Mouse (Mus musculus): ENCODE measurements around the gene Lzic. TPM values are rescaled to one million over a fixed set of nuclear protein-coding genes. Genes with fewer than 3 reads are reported as not detected.
"Not testable (repeated sequence)": the region's sequence is repeated elsewhere in the genome, so short reads cannot be mapped to it uniquely, and the experiment has no call there.

Gene Lzic
- polyA plus RNA-seq, 1 experiment: 16.8 TPM

DNA sequence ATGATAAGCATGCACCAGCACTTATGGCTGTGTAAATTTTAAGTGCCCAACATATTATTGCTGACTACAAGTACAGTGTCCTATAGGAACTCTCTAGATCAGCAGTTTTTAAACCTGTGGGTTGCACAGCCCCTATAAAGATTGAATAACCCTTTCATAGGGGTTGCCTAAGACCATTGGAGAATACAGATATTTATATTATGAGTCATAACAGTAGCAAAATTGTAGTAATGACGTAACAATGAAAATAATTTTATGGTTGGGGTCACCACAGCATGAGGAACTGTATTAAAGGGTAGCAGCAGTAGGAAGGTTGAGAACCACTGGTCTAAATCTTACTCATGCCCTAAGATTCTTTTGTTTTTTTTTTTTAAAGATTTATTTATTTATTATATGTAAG lies 25.6 kb upstream of the Lzic start:
- WGBS: 60% methylated on average over 1 of the region's 1 CpGs
- Histone ChIP-seq H3K27ac (ENCODE audit: insufficient read depth, low read depth, low read length) (no peak overlapping the region), H3K4me3 (ENCODE audit: low read depth, low read length) (no peak overlapping the region), H3K27me3 (ENCODE audit: control insufficient read depth, insufficient read depth, low read length) (no peaks in the 10 kb centered on the region), H3K4me1 (ENCODE audit: control insufficient read depth, insufficient read depth, insufficient read length, low read length) (peaks cover 11% of the 10 kb centered on the region), H3K36me3 (ENCODE audit: control insufficient read depth, insufficient read depth, low read length) (no peaks in the 10 kb centered on the region)
- TF ChIP-seq POLR2A (IDR thresholded peaks at IDR 0.05; ENCODE audit: low read depth, low read length) (no peak), CTCF (IDR thresholded peaks at IDR 0.05; ENCODE audit: extremely low read depth, insufficient read length, insufficient replicate concordance, low read depth, low read length) (no peak)

DNA sequence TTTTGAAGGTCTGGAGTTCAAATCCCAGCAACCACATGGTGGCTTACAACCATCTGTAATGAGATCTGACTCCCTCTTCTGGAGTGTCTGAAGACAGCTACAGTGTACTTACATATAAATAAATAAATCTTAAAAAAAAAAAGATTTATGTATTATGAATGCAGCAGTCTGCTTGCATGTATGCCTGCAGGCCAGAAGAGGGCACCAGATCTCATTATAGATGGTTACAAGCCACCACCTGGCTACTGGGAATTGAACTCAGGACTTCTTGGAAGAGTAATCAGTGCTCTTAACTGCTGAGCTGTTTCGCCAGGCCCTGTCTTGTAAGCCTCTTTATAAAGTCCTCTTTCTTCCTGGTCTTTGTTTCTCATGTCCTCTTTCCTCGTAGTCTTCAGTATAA lies 24.6 kb upstream of the Lzic start:
- WGBS: 100% methylated on average over 2 of the region's 2 CpGs

DNA sequence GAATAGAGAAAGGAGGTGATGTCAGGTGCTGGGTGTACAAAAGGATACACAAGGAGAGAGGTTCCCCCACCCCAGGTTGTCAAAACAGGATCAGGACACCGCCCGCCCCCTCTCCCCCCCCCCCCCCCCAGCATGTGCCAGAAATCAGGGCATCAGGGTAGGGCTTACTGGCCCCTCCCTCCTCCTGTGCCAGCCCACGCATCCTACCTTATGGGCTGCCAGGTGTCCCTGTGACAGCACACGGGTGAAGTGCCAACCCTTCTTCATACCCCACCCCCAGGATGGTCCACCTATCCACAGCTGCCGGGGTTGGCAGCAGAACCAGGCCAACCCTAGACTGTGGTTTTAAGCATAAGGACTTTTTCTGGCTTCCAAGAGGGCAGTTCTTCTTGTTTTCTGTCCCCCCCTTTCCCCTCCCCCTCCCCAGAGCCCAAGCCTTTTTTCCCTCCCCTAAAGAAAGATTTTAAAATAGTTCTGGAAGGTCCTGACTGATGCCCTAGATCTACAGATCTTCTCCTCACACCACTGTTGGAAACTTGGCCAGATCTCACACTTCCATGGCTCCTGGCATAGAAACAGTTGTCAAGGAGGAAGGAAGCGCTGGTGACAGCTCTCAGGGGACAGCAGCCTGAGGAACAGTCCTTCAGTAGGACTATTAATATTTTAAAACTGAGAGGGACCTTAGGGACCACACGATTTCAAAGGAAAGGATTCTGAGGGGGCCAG lies 23.3 kb upstream of the Lzic start:
- Histone ChIP-seq H3K27ac (ENCODE audit: insufficient read depth, low read depth, low read length) (no peak overlapping the region), H3K4me1 (ENCODE audit: control insufficient read depth, insufficient read depth, insufficient read length, low read length) (peaks cover 11% of the 10 kb centered on the region), H3K36me3 (ENCODE audit: control insufficient read depth, insufficient read depth, low read length) (no peaks in the 10 kb centered on the region), H3K4me3 (ENCODE audit: low read depth, low read length) (no peak overlapping the region), H3K27me3 (ENCODE audit: control insufficient read depth, insufficient read depth, low read length) (no peaks in the 10 kb centered on the region)
- TF ChIP-seq CTCF (IDR thresholded peaks at IDR 0.05; ENCODE audit: extremely low read depth, insufficient read length, insufficient replicate concordance, low read depth, low read length) (no peak), POLR2A (IDR thresholded peaks at IDR 0.05; ENCODE audit: low read depth, low read length) (no peak)
- WGBS: 41% methylated on average over 7 of the region's 7 CpGs

More for the DNA sequence above, 24.6 kb upstream of the Lzic start:
- H3K36me3 ChIP-seq (ENCODE audit: control insufficient read depth, insufficient read depth, low read length); H3K4me1 ChIP-seq (ENCODE audit: control insufficient read depth, insufficient read depth, insufficient read length, low read length); H3K27ac ChIP-seq (ENCODE audit: insufficient read depth, low read depth, low read length); H3K27me3 ChIP-seq (ENCODE audit: control insufficient read depth, insufficient read depth, low read length); H3K4me3 ChIP-seq (ENCODE audit: low read depth, low read length): not testable (repeated sequence)

DNA sequence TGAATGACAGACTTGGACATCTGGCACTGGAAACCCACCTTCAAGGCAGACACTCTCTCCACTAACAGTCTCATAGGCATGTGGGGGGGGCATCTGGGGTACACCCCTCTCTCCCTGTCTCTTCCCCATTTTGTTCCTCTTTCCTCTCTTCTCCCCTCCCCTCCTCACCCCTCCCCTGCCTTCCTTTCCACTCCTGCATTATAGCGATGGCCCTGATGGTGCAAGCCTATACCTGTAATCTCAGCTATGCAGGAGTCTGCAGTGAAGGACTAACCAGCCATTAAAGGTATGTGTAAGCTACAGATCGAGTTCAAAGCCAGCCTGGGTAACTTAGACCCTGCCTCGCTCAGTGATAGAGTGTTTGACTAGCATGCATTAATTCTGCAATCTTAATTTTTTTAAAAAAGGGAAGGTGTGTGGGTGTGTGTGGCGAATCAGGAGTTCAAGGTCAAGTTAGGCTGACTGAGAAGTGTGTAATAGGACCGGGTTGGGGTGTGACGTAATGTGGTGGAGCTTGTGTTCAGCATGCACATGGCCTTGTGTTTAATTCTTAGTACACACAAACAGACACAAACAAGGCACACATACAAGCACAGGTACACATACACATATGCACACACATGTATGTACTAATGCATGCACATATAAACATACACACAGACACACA lies 22.6 kb upstream of the Lzic start:
- H3K27me3 ChIP-seq (ENCODE audit: control insufficient read depth, insufficient read depth, low read length): no peaks in the 10 kb centered on the region
- H3K4me1 ChIP-seq (ENCODE audit: control insufficient read depth, insufficient read depth, insufficient read length, low read length): peaks cover 11% of the 10 kb centered on the region
- no peak for TF ChIP-seq CTCF (IDR thresholded peaks at IDR 0.05; ENCODE audit: extremely low read depth, insufficient read length, insufficient replicate concordance, low read depth, low read length)
- no peak for TF ChIP-seq POLR2A (IDR thresholded peaks at IDR 0.05; ENCODE audit: low read depth, low read length)
- no peak overlapping the region for H3K4me3 ChIP-seq (ENCODE audit: low read depth, low read length)
- H3K36me3 ChIP-seq (ENCODE audit: control insufficient read depth, insufficient read depth, low read length): no peaks in the 10 kb centered on the region
- 59% methylated on average over 6 of the region's 6 CpGs for WGBS
- no peak overlapping the region for H3K27ac ChIP-seq (ENCODE audit: insufficient read depth, low read depth, low read length)

DNA sequence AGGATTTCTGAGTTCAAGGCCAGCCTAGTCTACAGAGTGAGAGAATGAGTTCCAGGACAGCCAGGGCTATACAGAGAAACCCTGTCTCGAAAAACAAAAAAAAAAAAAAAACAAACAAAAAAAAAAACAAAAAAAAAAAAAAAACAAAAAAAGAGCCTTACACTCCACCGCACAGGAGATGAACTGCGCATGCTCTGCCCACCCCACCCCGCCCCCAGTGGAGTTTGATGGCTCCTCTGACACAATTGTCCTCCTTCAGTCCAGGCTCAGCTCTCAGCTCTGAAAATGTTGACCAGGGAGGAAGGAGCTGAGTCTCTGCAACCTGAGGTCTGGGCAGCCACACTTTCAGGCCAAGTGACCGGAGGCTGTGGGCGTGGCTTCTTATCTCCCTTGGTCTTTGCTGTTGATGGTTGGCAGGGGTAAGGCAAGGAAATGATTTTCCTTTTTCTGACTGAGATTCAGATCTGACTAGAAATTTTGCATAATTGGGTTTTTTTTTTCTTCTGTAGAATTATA lies 21.5 kb upstream of the Lzic start:
- TF ChIP-seq CTCF (IDR thresholded peaks at IDR 0.05; ENCODE audit: extremely low read depth, insufficient read length, insufficient replicate concordance, low read depth, low read length) (no peak), POLR2A (IDR thresholded peaks at IDR 0.05; ENCODE audit: low read depth, low read length) (no peak)
- H3K4me3 ChIP-seq (ENCODE audit: low read depth, low read length): no peak overlapping the region
- peaks cover 3% of the 10 kb centered on the region; the same call in 1 of the 2 replicates for H3K36me3 ChIP-seq (ENCODE audit: control insufficient read depth, insufficient read depth, low read length)
- no peak overlapping the region for H3K27ac ChIP-seq (ENCODE audit: insufficient read depth, low read depth, low read length)
- WGBS: 63% methylated on average over 6 of the region's 6 CpGs
- H3K4me1 ChIP-seq (ENCODE audit: control insufficient read depth, insufficient read depth, insufficient read length, low read length): peaks cover 9% of the 10 kb centered on the region
- H3K27me3 ChIP-seq (ENCODE audit: control insufficient read depth, insufficient read depth, low read length): no peaks in the 10 kb centered on the region

GRCm38 (mm10) chr4:149469557-149469956 lies 15.5 kb upstream of the Lzic start:
- H3K4me1 ChIP-seq (ENCODE audit: control insufficient read depth, insufficient read depth, insufficient read length, low read length): peaks cover 5% of the 10 kb centered on the region; the same call in 1 of the 2 replicates
- H3K4me3 ChIP-seq (ENCODE audit: low read depth, low read length): no peak overlapping the region
- H3K27me3 ChIP-seq (ENCODE audit: control insufficient read depth, insufficient read depth, low read length): no peaks in the 10 kb centered on the region
- 94% methylated on average over 3 of the region's 3 CpGs for WGBS
- no peak overlapping the region for H3K27ac ChIP-seq (ENCODE audit: insufficient read depth, low read depth, low read length)
- peaks cover 28% of the 10 kb centered on the region for H3K36me3 ChIP-seq (ENCODE audit: control insufficient read depth, insufficient read depth, low read length)
- TF ChIP-seq CTCF (IDR thresholded peaks at IDR 0.05; ENCODE audit: extremely low read depth, insufficient read length, insufficient replicate concordance, low read depth, low read length): no peak
- no peak for TF ChIP-seq POLR2A (IDR thresholded peaks at IDR 0.05; ENCODE audit: low read depth, low read length)

- Histone ChIP-seq H3K27me3 (ENCODE audit: control insufficient read depth, insufficient read depth, low read length) (no peaks in the 10 kb centered on the region), H3K36me3 (ENCODE audit: control insufficient read depth, insufficient read depth, low read length) (peaks cover 18% of the 10 kb centered on the region), H3K27ac (ENCODE audit: insufficient read depth, low read depth, low read length) (no peak overlapping the region), H3K4me1 (ENCODE audit: control insufficient read depth, insufficient read depth, insufficient read length, low read length) (no peaks in the 10 kb centered on the region), H3K4me3 (ENCODE audit: low read depth, low read length) (no peak overlapping the region)
- TF ChIP-seq CTCF (IDR thresholded peaks at IDR 0.05; ENCODE audit: extremely low read depth, insufficient read length, insufficient replicate concordance, low read depth, low read length): no peak
- no peak for TF ChIP-seq POLR2A (IDR thresholded peaks at IDR 0.05; ENCODE audit: low read depth, low read length)
- 63% methylated on average over 7 of the region's 7 CpGs for WGBS
Observed at GRCm38 (mm10) chr4:149475096-149475495, 9.9 kb upstream of the Lzic start.

Data from small intestine, adult 2 months (tissue).